Mouse (Mus musculus) adipose tissue, adult 10 weeks (tissue): Measurements from ENCODE around the gene Olfr800. TPM values are rescaled to one million over a fixed set of nuclear protein-coding genes. Genes with fewer than 3 reads are reported as not detected.

Experiments used
- polyA plus RNA-seq: library from polyadenylated mRNA; stranded (reverse); fragments of 350-450 nt; fragmentation: Illumina TruSeq; extraction: RNeasy Lipid Tissue Mini Kit (QIAGEN cat#74804); gene quantifications from one replicate; pipeline ENCODE4 v1.2.3, GENCODE M21; 2014; ENCODE audit warnings: low read depth, low replicate concordance

The Olfr800 gene
- polyA plus RNA-seq: not detected

DNA sequence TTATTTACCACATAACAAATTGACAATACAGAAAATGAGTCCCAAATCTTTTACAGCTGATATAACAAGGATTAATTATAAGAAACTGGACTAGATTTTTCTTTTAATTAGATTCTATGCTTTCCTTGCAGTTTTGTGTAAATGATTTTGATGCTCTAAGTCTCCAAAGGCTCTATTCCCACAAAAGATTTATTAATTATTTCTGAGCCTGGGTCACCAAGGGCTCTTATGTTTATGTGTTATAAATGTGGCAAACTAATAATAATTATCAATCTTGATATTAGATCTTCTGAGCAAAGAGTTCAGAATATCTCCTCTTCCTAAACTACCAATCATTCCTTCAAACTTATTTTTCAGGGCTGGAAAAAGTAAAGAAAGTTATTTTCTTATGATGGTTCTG lies at the start of gene Olfr800:
Gene Olfr800, plus strand, starts transcription at position 301 of the 400 bp plus-strand sequence.

DNA sequence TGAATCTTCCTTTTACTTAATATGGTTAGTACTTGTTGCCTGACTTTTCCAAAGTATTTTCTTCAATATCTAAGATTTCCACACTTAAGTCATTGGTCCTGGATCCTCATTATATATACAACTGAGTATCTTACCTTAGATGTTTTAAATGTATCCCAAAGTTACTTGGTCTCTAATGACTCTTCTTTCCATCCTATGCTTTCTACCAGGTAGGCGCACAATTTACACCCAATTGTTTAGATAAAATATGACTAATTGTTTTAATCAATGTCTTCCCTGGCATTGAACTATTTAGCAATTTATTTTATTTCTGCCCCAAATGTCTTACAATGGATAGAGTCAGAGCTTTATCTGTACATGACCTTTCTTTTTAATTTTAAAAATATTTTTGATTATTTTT lies 45.0 kb upstream of the Olfr800 start, which contains the start of gene Olfr796:
Gene Olfr796, minus strand, starts transcription at position 101 of the 400 bp plus-strand sequence.

DNA sequence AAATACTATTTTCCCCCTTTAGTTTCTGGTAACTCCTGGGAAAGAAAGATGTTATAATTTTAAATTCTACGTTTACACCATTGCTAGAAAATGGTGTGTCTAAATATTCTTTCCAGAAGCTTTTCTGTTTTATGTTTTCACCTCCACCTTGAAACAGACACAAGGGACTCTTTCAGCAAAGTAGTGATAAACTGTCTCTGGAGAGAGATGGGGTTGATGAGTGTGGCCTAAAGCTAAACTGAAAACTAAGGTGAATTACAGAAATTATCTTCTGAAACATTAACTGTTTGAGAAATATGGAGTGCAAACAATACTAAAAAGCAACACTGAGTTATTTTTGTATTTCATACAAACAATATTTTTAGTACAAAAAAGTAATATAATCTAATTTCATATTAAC lies 29.7 kb upstream of the Olfr800 start, which contains the start of gene Olfr798:
Gene Olfr798, minus strand, starts transcription at position 101 of the 400 bp plus-strand sequence.

GRCm38 (mm10) chr10:129637184-129637583 lies 20.3 kb upstream of the Olfr800 start, which contains the start of gene Olfr799:
TSS of gene Olfr799 (plus strand) at chr10:129637484.

GRCm38 (mm10) chr10:129673765-129674164 lies 16.3 kb downstream of the Olfr800 start, which contains the start of gene Olfr801:
TSS of gene Olfr801 (minus strand) at chr10:129673865.

DNA sequence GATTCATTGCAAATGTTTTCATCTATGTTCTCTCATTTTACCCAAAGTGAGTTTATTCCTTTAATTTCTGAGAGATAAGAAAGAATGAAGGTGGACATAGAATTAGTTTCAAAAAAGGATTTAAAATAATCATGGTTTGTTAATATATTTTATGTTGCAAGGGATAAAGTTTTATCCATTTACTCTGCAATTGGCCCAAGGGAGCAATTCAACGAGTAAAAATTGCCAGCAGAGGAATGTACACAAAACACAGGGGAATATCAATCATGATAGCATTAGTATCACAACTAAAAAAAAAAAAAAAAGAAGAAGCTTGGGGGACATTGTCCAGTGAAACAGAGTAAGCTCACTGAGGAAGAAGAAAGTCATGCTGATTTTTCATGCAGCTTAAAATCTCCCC lies 30.6 kb downstream of the Olfr800 start, which contains the start of gene Olfr802:
Gene Olfr802, minus strand, starts transcription at position 101 of the 400 bp plus-strand sequence.

GRCm38 (mm10) chr10:129694186-129694585 lies 36.7 kb downstream of the Olfr800 start, which contains the start of gene Olfr803:
TSS of gene Olfr803 (minus strand) at chr10:129694286.

DNA sequence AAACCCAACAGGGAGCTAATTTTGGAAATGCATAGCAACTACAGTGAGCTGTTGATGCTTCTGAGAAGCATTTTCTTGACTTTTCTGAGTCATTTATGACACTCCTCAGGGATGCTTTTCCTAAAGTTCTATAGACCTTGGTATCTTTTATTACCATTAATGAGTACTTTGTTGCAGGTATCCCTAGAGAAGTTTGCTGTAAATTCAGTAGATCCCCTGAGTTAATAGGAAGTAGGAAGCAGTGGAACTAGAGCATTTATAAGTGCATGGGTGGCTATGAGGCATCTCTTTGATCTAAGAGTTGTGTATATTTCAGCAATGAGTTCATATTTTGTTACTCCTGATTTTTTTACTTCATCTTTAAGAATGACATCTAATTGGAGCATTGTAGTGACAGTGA lies 45.4 kb downstream of the Olfr800 start, which contains the start of gene Olfr804:
Gene Olfr804, plus strand, starts transcription at position 301 of the 400 bp plus-strand sequence.

Other genes starting within 250 kb of the Olfr800 start
- gene Olfr786, start 230.4 kb upstream of the Olfr800 start, polyA plus RNA-seq: not detected
- gene Olfr787, start 195.8 kb upstream of the Olfr800 start, polyA plus RNA-seq: not detected
- not detected for gene Olfr788, start 186.7 kb upstream of the Olfr800 start, polyA plus RNA-seq
- gene Olfr789, start 172.9 kb upstream of the Olfr800 start, polyA plus RNA-seq: not detected
- gene Olfr790, start 159.2 kb upstream of the Olfr800 start, polyA plus RNA-seq: not detected
- not detected for gene Olfr791, start 135.9 kb upstream of the Olfr800 start, polyA plus RNA-seq
- not detected for gene Olfr792, start 118.5 kb upstream of the Olfr800 start, polyA plus RNA-seq
- not detected for gene Olfr794, start 90.0 kb upstream of the Olfr800 start, polyA plus RNA-seq
- not detected for gene Olfr796, start 45.1 kb upstream of the Olfr800 start, polyA plus RNA-seq
- not detected for gene Olfr798, start 29.8 kb upstream of the Olfr800 start, polyA plus RNA-seq
- not detected for gene Olfr799, start 20.2 kb upstream of the Olfr800 start, polyA plus RNA-seq
- not detected for gene Olfr801, start 16.2 kb downstream of the Olfr800 start, polyA plus RNA-seq
- not detected for gene Olfr802, start 30.5 kb downstream of the Olfr800 start, polyA plus RNA-seq
- not detected for gene Olfr803, start 36.6 kb downstream of the Olfr800 start, polyA plus RNA-seq
- not detected for gene Olfr804, start 45.5 kb downstream of the Olfr800 start, polyA plus RNA-seq
- gene Olfr805, start 71.7 kb downstream of the Olfr800 start, polyA plus RNA-seq: not detected
- not detected for gene Olfr806, start 84.2 kb downstream of the Olfr800 start, polyA plus RNA-seq
- gene Olfr807, start 100.1 kb downstream of the Olfr800 start, polyA plus RNA-seq: not detected
- gene Olfr808, start 107.8 kb downstream of the Olfr800 start, polyA plus RNA-seq: not detected
- gene Olfr809, start 116.9 kb downstream of the Olfr800 start, polyA plus RNA-seq: not detected
- gene Olfr810, start 137.2 kb downstream of the Olfr800 start, polyA plus RNA-seq: not detected
- gene Olfr811, start 146.7 kb downstream of the Olfr800 start, polyA plus RNA-seq: not detected
- gene Olfr812, start 188.4 kb downstream of the Olfr800 start, polyA plus RNA-seq: not detected
- not detected for gene Olfr813, start 197.7 kb downstream of the Olfr800 start, polyA plus RNA-seq
- not detected for gene Olfr814, start 222.2 kb downstream of the Olfr800 start, polyA plus RNA-seq
- not detected for gene Olfr815, start 248.2 kb downstream of the Olfr800 start, polyA plus RNA-seq